Mouse (Mus musculus): Measurements from ENCODE around the gene Tmprss4. TPM values are rescaled to one million over a fixed set of nuclear protein-coding genes. Genes with fewer than 3 reads are reported as not detected.

Gene Tmprss4
- polyA plus RNA-seq, 1 experiment, result 0.52 TPM

DNA sequence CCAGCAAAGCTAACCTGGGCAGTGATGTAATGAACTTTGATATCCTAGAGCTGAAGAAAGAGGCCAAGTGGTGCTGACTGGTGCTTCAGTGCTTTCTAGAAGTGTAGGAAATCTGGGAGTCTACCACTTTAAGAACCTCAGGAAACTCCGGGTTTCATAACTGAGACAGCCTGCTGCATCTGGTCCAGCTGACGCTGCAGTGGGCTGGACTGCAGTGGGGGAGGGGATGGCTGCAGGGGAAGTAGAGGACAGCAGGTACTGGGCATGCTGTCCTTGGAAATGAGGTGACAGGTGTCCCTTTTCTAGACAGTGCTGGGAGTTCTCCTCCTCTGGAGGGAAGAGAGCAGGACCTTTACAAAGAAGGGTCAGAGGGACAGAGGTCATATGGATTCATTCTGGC lies 22.1 kb downstream of the Tmprss4 start, which contains the start of gene BC049352:
BC049352 (plus strand) TSS at position 238 of the 400 bp plus-strand sequence.
- no peaks in the 10 kb centered on the region for H3K4me1 ChIP-seq (ENCODE audit: control insufficient read depth, insufficient read depth, low read length)
- H3K9ac ChIP-seq (ENCODE audit: low read depth, poor library complexity, severe bottlenecking), result no peak within 1 kb of the TSS
- H3K27me3 ChIP-seq (ENCODE audit: control insufficient read depth, insufficient read depth, low read length, poor library complexity, severe bottlenecking), result no peaks in the 10 kb centered on the region
- no peak for TF ChIP-seq POLR2A (IDR thresholded peaks at IDR 0.05; ENCODE audit: insufficient read depth, low read length)
- no peak for TF ChIP-seq EP300 (IDR thresholded peaks at IDR 0.05; ENCODE audit: insufficient read depth, low read depth, low read length)
- TF ChIP-seq CTCF (IDR thresholded peaks at IDR 0.05; ENCODE audit: low read depth, low read length), result no peak
- no peak within 1 kb of the TSS for H3K4me3 ChIP-seq (ENCODE audit: low read depth, low read length)
- H3K9me3 ChIP-seq (replicated peaks; ENCODE audit: control insufficient read depth, insufficient read depth, low read length, poor library complexity, severe bottlenecking), result no peaks in the 10 kb centered on the region
- no peak within 1 kb of the TSS for H3K27ac ChIP-seq (ENCODE audit: insufficient read depth, low read length)
- H3K36me3 ChIP-seq (ENCODE audit: control insufficient read depth, insufficient read depth, low read length, poor library complexity, severe bottlenecking), result no peaks in the 10 kb centered on the region

- Histone ChIP-seq H3K27ac (ENCODE audit: insufficient read depth, low read length) (no peak overlapping the region), H3K9ac (ENCODE audit: low read depth, poor library complexity, severe bottlenecking) (no peak overlapping the region), H3K27me3 (ENCODE audit: control insufficient read depth, insufficient read depth, low read length, poor library complexity, severe bottlenecking) (no peaks in the 10 kb centered on the region), H3K4me3 (ENCODE audit: low read depth, low read length) (no peak overlapping the region), H3K4me1 (ENCODE audit: control insufficient read depth, insufficient read depth, low read length) (no peaks in the 10 kb centered on the region), H3K36me3 (ENCODE audit: control insufficient read depth, insufficient read depth, low read length, poor library complexity, severe bottlenecking) (no peaks in the 10 kb centered on the region), H3K9me3 (replicated peaks; ENCODE audit: control insufficient read depth, insufficient read depth, low read length, poor library complexity, severe bottlenecking) (no peaks in the 10 kb centered on the region)
- TF ChIP-seq EP300 (IDR thresholded peaks at IDR 0.05; ENCODE audit: insufficient read depth, low read depth, low read length) (no peak), CTCF (IDR thresholded peaks at IDR 0.05; ENCODE audit: low read depth, low read length) (no peak), POLR2A (IDR thresholded peaks at IDR 0.05; ENCODE audit: insufficient read depth, low read length) (no peak)
Measured at GRCm38 (mm10) chr9:45179282-45179681, 24.6 kb downstream of the Tmprss4 start.

DNA sequence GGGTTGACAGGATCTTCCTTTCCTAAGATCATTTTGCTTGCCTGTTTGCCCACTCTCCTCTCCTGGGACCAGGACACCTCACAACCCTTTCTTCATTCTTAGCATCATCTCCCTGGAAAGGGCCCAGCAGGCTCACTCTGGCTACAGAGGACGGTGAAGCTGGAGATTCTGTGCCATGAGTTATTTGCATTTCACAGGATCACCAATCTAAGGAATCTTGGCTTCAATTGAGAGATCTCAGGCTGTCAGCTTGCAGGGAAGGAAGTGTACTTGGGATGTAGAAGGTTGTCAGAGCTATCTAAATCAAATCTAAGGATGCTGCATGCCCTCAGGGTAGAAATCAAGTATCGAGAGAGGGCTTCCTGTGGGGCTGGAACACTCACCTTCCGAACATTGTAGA lies 30.4 kb downstream of the Tmprss4 start:
- H3K36me3 ChIP-seq (ENCODE audit: control insufficient read depth, insufficient read depth, low read length, poor library complexity, severe bottlenecking), result no peaks in the 10 kb centered on the region

GRCm38 (mm10) chr9:45171073-45171610 lies 32.8 kb downstream of the Tmprss4 start:
- no peak overlapping the region for H3K4me3 ChIP-seq (ENCODE audit: low read depth, low read length)
- no peaks in the 10 kb centered on the region for H3K27me3 ChIP-seq (ENCODE audit: control insufficient read depth, insufficient read depth, low read length, poor library complexity, severe bottlenecking)
- TF ChIP-seq POLR2A (IDR thresholded peaks at IDR 0.05; ENCODE audit: insufficient read depth, low read length) (no peak), CTCF (IDR thresholded peaks at IDR 0.05; ENCODE audit: low read depth, low read length) (no peak), EP300 (IDR thresholded peaks at IDR 0.05; ENCODE audit: insufficient read depth, low read depth, low read length) (no peak)
- no peaks in the 10 kb centered on the region for H3K4me1 ChIP-seq (ENCODE audit: control insufficient read depth, insufficient read depth, low read length)
- H3K9me3 ChIP-seq (replicated peaks; ENCODE audit: control insufficient read depth, insufficient read depth, low read length, poor library complexity, severe bottlenecking), result 0 out of 2 replicates have a peak, but pooled peaks cover 4% of the 10 kb centered on the region
- H3K27ac ChIP-seq (ENCODE audit: insufficient read depth, low read length), result no peak overlapping the region
- H3K9ac ChIP-seq (ENCODE audit: low read depth, poor library complexity, severe bottlenecking), result no peak overlapping the region
- H3K36me3 ChIP-seq (ENCODE audit: control insufficient read depth, insufficient read depth, low read length, poor library complexity, severe bottlenecking), result no peaks in the 10 kb centered on the region

More for the DNA sequence above, 30.4 kb downstream of the Tmprss4 start:
- Histone ChIP-seq H3K9ac (ENCODE audit: low read depth, poor library complexity, severe bottlenecking) (no peak overlapping the region), H3K9me3 (replicated peaks; ENCODE audit: control insufficient read depth, insufficient read depth, low read length, poor library complexity, severe bottlenecking) (no peaks in the 10 kb centered on the region), H3K4me3 (ENCODE audit: low read depth, low read length) (no peak overlapping the region), H3K4me1 (ENCODE audit: control insufficient read depth, insufficient read depth, low read length) (no peaks in the 10 kb centered on the region), H3K27me3 (ENCODE audit: control insufficient read depth, insufficient read depth, low read length, poor library complexity, severe bottlenecking) (no peaks in the 10 kb centered on the region), H3K27ac (ENCODE audit: insufficient read depth, low read length) (no peak overlapping the region)
- no peak for TF ChIP-seq POLR2A (IDR thresholded peaks at IDR 0.05; ENCODE audit: insufficient read depth, low read length)
- TF ChIP-seq CTCF (IDR thresholded peaks at IDR 0.05; ENCODE audit: low read depth, low read length), result no peak
- no peak for TF ChIP-seq EP300 (IDR thresholded peaks at IDR 0.05; ENCODE audit: insufficient read depth, low read depth, low read length)

DNA sequence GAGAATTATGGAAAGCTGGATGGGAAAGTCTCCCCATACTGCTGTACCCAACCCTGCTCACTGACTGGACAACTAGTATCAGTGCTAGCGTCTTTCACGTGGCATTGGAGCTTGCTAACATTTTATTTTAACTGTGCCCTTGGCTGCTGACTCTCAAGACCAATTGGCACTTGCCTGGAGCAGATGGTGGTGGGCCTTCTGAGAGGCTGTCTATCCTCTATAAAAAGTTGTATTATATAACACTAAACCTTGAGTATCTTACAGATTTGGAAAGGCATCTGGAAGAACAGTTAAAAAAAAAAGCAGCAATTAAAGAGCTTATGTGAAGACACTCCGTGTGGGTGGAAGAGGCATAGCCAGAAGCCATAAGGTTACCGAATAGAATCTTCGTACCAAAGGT lies 33.7 kb downstream of the Tmprss4 start:
- Histone ChIP-seq H3K27me3 (ENCODE audit: control insufficient read depth, insufficient read depth, low read length, poor library complexity, severe bottlenecking) (no peaks in the 10 kb centered on the region), H3K9me3 (replicated peaks; ENCODE audit: control insufficient read depth, insufficient read depth, low read length, poor library complexity, severe bottlenecking) (peaks cover 10% of the 10 kb centered on the region; the same call in 1 of the 2 replicates)
- no peak for TF ChIP-seq POLR2A (IDR thresholded peaks at IDR 0.05; ENCODE audit: insufficient read depth, low read length)
- no peak for TF ChIP-seq EP300 (IDR thresholded peaks at IDR 0.05; ENCODE audit: insufficient read depth, low read depth, low read length)
- no peak for TF ChIP-seq CTCF (IDR thresholded peaks at IDR 0.05; ENCODE audit: low read depth, low read length)

GRCm38 (mm10) chr9:45167903-45168302 lies 36.0 kb downstream of the Tmprss4 start:
- no peak overlapping the region for H3K4me3 ChIP-seq (ENCODE audit: low read depth, low read length)
- H3K9me3 ChIP-seq (replicated peaks; ENCODE audit: control insufficient read depth, insufficient read depth, low read length, poor library complexity, severe bottlenecking), result peaks cover 10% of the 10 kb centered on the region; the same call in 1 of the 2 replicates
- H3K27me3 ChIP-seq (ENCODE audit: control insufficient read depth, insufficient read depth, low read length, poor library complexity, severe bottlenecking), result no peaks in the 10 kb centered on the region
- TF ChIP-seq POLR2A (IDR thresholded peaks at IDR 0.05; ENCODE audit: insufficient read depth, low read length) (no peak), CTCF (IDR thresholded peaks at IDR 0.05; ENCODE audit: low read depth, low read length) (no peak), EP300 (IDR thresholded peaks at IDR 0.05; ENCODE audit: insufficient read depth, low read depth, low read length) (no peak)
- no peak overlapping the region for H3K27ac ChIP-seq (ENCODE audit: insufficient read depth, low read length)
- peaks cover under 1% of the 10 kb centered on the region for H3K4me1 ChIP-seq (ENCODE audit: control insufficient read depth, insufficient read depth, low read length)
- no peaks in the 10 kb centered on the region for H3K36me3 ChIP-seq (ENCODE audit: control insufficient read depth, insufficient read depth, low read length, poor library complexity, severe bottlenecking)
- no peak overlapping the region for H3K9ac ChIP-seq (ENCODE audit: low read depth, poor library complexity, severe bottlenecking)

More for the DNA sequence above, 33.7 kb downstream of the Tmprss4 start:
- no peaks in the 10 kb centered on the region for H3K4me1 ChIP-seq (ENCODE audit: control insufficient read depth, insufficient read depth, low read length)
- no peaks in the 10 kb centered on the region for H3K36me3 ChIP-seq (ENCODE audit: control insufficient read depth, insufficient read depth, low read length, poor library complexity, severe bottlenecking)
- no peak overlapping the region for H3K27ac ChIP-seq (ENCODE audit: insufficient read depth, low read length)
- H3K4me3 ChIP-seq (ENCODE audit: low read depth, low read length), result no peak overlapping the region
- H3K9ac ChIP-seq (ENCODE audit: low read depth, poor library complexity, severe bottlenecking), result no peak overlapping the region

Measured in ES-Bruce4 (cell line).